ENCODE assay signal across 13 mouse cellular contexts in the genomic region with DNA sequence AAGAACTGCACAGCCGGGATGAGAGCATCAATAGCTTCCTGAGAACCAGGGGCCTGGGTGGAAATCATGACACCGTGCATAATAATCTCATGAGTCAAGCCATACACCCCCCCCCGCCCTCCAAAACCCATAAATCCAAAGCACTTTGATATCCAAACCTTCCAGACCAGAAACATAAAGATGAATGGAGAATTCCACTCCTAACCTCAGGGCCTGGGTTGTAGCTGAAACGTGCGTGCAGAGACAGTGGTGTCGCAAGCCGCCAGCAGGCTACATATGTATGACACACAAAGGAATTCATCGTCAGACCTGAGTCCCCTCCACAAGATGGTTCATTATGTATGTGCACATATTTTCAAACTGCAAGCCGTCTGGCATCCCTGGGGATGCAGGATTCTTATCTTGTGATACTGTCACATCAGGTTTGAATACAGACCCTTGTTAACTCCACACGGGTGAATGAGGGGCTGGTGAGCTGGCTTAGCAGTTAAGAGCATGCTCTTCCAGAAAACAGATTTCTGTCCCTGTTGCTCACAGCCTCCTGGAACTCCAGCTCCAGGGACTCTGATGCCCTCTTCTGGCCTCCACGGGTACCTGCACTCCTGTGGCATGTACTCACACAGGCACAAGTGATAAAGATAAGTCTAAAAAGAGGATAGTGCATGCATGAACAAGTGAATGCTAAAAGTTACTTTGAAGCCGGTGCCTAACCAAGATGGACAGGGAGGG. TPM values are rescaled to one million over a fixed set of nuclear protein-coding genes. Genes with fewer than 3 reads are reported as not detected.
DNase-seq lines count a peak whose midpoint lies in the region; ATAC-seq and TF ChIP-seq lines count a peak whose summit lies in the region.
"Had no signal": no experiment of that assay in that cellular context is flagged by ENCODE, and none has a peak within 500 bp of the region (broad histone marks: within the 10 kb centered on the region; RNA-seq: fewer than 3 reads in every experiment).

No protein-coding gene starts in this region.

- H3K9me3 ChIP-seq in liver, embryonic 14.5 days (ENCODE audit: control insufficient read depth, low read length): no peaks in the 10 kb centered on the region
- H3K9me3 ChIP-seq: embryonic facial prominence, embryonic 13.5 days had no signal

- peaks cover 0 to 4% of the 10 kb centered on the region in 2 experiments; a peak in 1 of 4 replicates for H3K4me1 ChIP-seq in liver, embryonic 14.5 days (replicated peaks; ENCODE audit: control insufficient read depth in 2 of 2, insufficient read depth in 2 of 2, low read length in 1 of 2)
- H3K4me1 ChIP-seq: embryonic facial prominence, embryonic 13.5 days had no signal

- no peak for TF ChIP-seq EP300 in liver, embryonic 14.5 days (IDR thresholded peaks at IDR 0.05; ENCODE audit: low read depth)

- 70% methylated on average over 12 of the region's 12 CpGs for WGBS in liver, embryonic 14.5 days (ENCODE audit: insufficient replicate concordance)

- H3K4me3 ChIP-seq in gastrocnemius, adult 2 months: no peak overlapping the region
- H3K4me3 ChIP-seq in liver, embryonic 14.5 days (ENCODE audit: insufficient read depth in 1 of 2, low read depth in 2 of 2, low read length in 2 of 2): no peak overlapping the region
- H3K4me3 ChIP-seq: embryonic facial prominence, embryonic 13.5 days had no signal

- no peak overlapping the region for H3K27ac ChIP-seq in gastrocnemius, adult 2 months
- H3K27ac ChIP-seq in liver, embryonic 14.5 days: no peak overlapping the region
- H3K27ac ChIP-seq: embryonic facial prominence, embryonic 13.5 days had no signal

- no peak for DNase-seq in gastrocnemius, adult 2 months
- no peak for DNase-seq in gastrocnemius, adult 18-20 months (ENCODE audit: low spot score)
- no peak for DNase-seq in liver, embryonic 14.5 days (ENCODE audit: low read depth in 3 of 3, low spot score in 3 of 3)
- DNase-seq in liver: no peak
- DNase-seq in 416B (ENCODE audit: low read depth): peak; percentile 3
- peak; percentile 15 for DNase-seq in R1 (ENCODE audit: low read depth, low spot score)
- DNase-seq in left cerebral cortex, adult 18-20 months (ENCODE audit: low spot score in 2 of 2): no peak
- DNase-seq in urinary bladder, postnatal 25 days (ENCODE audit: low spot score): no peak
- DNase-seq: cerebellum, adult 18-20 months; lung, postnatal 10 days; right cerebral cortex, adult 18-20 months had no signal

- intact Hi-C loops in gastrocnemius, adult 2 months (cut with DNase I): no loop called here

- no peak overlapping the region for H3K9ac ChIP-seq in liver, embryonic 14.5 days (replicated peaks)
- H3K9ac ChIP-seq: embryonic facial prominence, embryonic 13.5 days had no signal

- no peaks in the 10 kb centered on the region for H3K36me3 ChIP-seq in liver, embryonic 14.5 days (replicated peaks; ENCODE audit: control insufficient read depth, insufficient read depth, low read depth)
- H3K36me3 ChIP-seq: embryonic facial prominence, embryonic 13.5 days had no signal

- ATAC-seq in liver, embryonic 14.5 days (ENCODE audit: insufficient read depth): no peak

- H3K4me2 ChIP-seq in liver, embryonic 14.5 days (ENCODE audit: low read depth): no peak overlapping the region
- H3K4me2 ChIP-seq: embryonic facial prominence, embryonic 13.5 days had no signal

- peak; percentile 1; the same call in 1 of the 2 replicates for TF ChIP-seq CTCF in gastrocnemius, adult 2 months (IDR thresholded peaks at IDR 0.05)
- TF ChIP-seq CTCF in liver, embryonic 14.5 days (IDR thresholded peaks at IDR 0.05; ENCODE audit: low read depth): peak; percentile 37

- H3K27me3 ChIP-seq in liver, embryonic 14.5 days (ENCODE audit: control insufficient read depth, insufficient read depth, low read length): no peaks in the 10 kb centered on the region
- H3K27me3 ChIP-seq: embryonic facial prominence, embryonic 13.5 days had no signal

RNA-seq across cellular contexts. Expression of a gene that starts 24.5 kb away (rescaled TPM):
- total RNA-seq in gastrocnemius, adult 2 months (2021): under 1 TPM; 0.08 to 0.14 TPM
- total RNA-seq in gastrocnemius, adult 18-20 months (2021): under 1 TPM; 0.11 to 0.12 TPM
- 0.35 and 0.47 TPM in 2 replicates for polyA plus RNA-seq in liver, embryonic 14.5 days (2012; rRNA removed)
- polyA plus RNA-seq in liver, embryonic 14.5 days (2014; fragmentation: Nextera tagmentation; extraction: Ambion mirVana): 0.17 and 0.27 TPM in 2 replicates
- 100 to 1,000 TPM; 124 to 128 TPM for total RNA-seq in left cerebral cortex, adult 18-20 months (2021)
- total RNA-seq: neutrophil, adult 5-6 weeks had no signal

Comparison
In these comparisons a context has a peak if more than half of its experiments do, and no peak if none do; other contexts are left out.
1. DNase-seq: peak in 416B (single experiment) and R1 (single experiment); none in gastrocnemius, adult 2 months (single experiment), gastrocnemius, adult 18-20 months (single experiment), liver, embryonic 14.5 days (0 of 3), liver (single experiment), left cerebral cortex, adult 18-20 months (0 of 2) and urinary bladder, postnatal 25 days (single experiment).
2. RNA of a gene that starts 24.5 kb away (total RNA-seq): 124 to 128 TPM in left cerebral cortex, adult 18-20 months; 0.08 to 0.14 TPM in gastrocnemius, adult 2 months and 0.11 to 0.12 TPM in gastrocnemius, adult 18-20 months; every median in the first group is over 100 times any median in the second.